Mouse (Mus musculus): ENCODE measurements around the gene Prpmp5. TPM values are rescaled to one million over a fixed set of nuclear protein-coding genes. Genes with fewer than 3 reads are reported as not detected.

The Prpmp5 gene
- polyA plus RNA-seq (2012; rRNA removed), result not detected in 2 replicates

DNA sequence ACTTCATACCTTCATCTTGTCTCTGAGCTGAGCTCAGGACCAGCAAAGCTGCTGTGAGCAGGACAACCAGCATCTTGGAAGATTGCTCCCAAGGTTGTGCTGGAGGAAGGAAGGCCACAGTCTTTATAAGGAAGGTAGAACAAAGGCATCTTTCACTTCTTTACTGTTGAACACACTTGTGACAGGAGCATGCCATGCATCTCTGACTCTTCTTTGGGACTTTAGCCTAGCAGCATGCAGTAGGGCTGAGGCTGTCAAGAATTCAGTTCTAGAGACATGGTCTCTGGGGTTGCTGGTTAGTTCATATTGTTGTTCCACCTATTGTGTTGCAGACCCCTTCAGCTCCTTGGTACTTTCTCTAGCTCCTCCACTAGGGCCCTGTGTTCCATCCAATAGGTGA lies at the start of gene Prpmp5:
Gene Prpmp5 (minus strand): TSS at position 101 of the 400 bp plus-strand sequence.

GRCm38 (mm10) chr6:132364034-132364433 lies 49.5 kb upstream of the Prpmp5 start, which contains the start of gene Gm8882:
Gene Gm8882 (minus strand): TSS chr6:132364134.

Other genes starting within 250 kb of the Prpmp5 start
- gene Prb1, start 104.2 kb downstream of the Prpmp5 start, polyA plus RNA-seq (2012; rRNA removed), result not detected in 2 replicates
- not detected in 2 replicates for gene Gm8882, start 49.4 kb upstream of the Prpmp5 start, polyA plus RNA-seq (2012; rRNA removed)

All from liver, embryonic 18 days (tissue).